Mouse (Mus musculus): ENCODE results near the gene Pxmp4. TPM values are rescaled to one million over a fixed set of nuclear protein-coding genes. Genes with fewer than 3 reads are reported as not detected.

Pxmp4 gene
- polyA plus RNA-seq, 1 experiment from 2014 or later = 25.9 TPM

DNA sequence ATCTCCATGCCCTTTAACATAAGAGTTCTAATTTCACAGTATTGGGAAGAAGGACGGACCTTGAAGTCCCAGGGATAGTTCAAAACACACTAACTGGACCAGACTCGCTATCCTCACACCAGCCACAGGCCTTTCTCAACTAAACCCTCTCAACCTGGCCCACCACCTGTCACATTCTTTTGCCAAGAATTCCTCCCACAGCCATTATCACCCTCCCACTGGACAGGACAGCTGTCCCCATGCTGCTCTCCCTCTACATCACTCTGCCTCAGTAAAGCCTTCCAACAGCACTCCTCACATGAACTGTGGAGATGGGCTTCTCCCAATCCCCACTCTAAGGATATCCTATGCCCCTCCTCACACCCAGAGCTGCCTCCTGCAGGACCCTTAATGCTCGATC lies 37.9 kb downstream of the Pxmp4 start:
- DNase-seq (ENCODE audit: low spot score) = no peak
- 77% methylated on average over 3 of the region's 3 CpGs for WGBS
- no peaks in the 10 kb centered on the region for H3K9me3 ChIP-seq (ENCODE audit: control insufficient read depth, low read length)
- H3K36me3 ChIP-seq (ENCODE audit: control insufficient read depth, insufficient read depth, low read length) = peaks cover 39% of the 10 kb centered on the region
- no peak for ATAC-seq (replicated peaks; ENCODE audit: low FRiP score, low TSS enrichment, low read depth)
- no peaks in the 10 kb centered on the region for H3K27me3 ChIP-seq (replicated peaks; ENCODE audit: control insufficient read depth, insufficient read depth, low read length)
- H3K9ac ChIP-seq (ENCODE audit: low read length) = no peak overlapping the region
- no peak overlapping the region for H3K4me2 ChIP-seq (ENCODE audit: low read length)
- peaks cover 13% of the 10 kb centered on the region for H3K4me1 ChIP-seq (replicated peaks; ENCODE audit: control insufficient read depth, insufficient read depth, low read length)
- no peak overlapping the region for H3K27ac ChIP-seq (ENCODE audit: low read depth)
- H3K4me3 ChIP-seq (ENCODE audit: low read depth, low read length) = no peak overlapping the region

GRCm38 (mm10) chr2:154563612-154564170 lies 39.8 kb downstream of the Pxmp4 start:
- Histone ChIP-seq H3K4me1 (replicated peaks; ENCODE audit: control insufficient read depth, insufficient read depth, low read length) (peaks cover 16% of the 10 kb centered on the region), H3K27me3 (replicated peaks; ENCODE audit: control insufficient read depth, insufficient read depth, low read length) (no peaks in the 10 kb centered on the region), H3K4me3 (ENCODE audit: low read depth, low read length) (no peak overlapping the region), H3K27ac (ENCODE audit: low read depth) (no peak overlapping the region), H3K9ac (ENCODE audit: low read length) (no peak overlapping the region), H3K4me2 (ENCODE audit: low read length) (no peak overlapping the region), H3K36me3 (ENCODE audit: control insufficient read depth, insufficient read depth, low read length) (peaks cover 42% of the 10 kb centered on the region), H3K9me3 (ENCODE audit: control insufficient read depth, low read length) (no peaks in the 10 kb centered on the region)
- DNase-seq (ENCODE audit: low spot score) (no peak), ATAC-seq (replicated peaks; ENCODE audit: low FRiP score, low TSS enrichment, low read depth) (no peak)
- 90% methylated on average over 22 of the region's 22 CpGs for WGBS

DNA sequence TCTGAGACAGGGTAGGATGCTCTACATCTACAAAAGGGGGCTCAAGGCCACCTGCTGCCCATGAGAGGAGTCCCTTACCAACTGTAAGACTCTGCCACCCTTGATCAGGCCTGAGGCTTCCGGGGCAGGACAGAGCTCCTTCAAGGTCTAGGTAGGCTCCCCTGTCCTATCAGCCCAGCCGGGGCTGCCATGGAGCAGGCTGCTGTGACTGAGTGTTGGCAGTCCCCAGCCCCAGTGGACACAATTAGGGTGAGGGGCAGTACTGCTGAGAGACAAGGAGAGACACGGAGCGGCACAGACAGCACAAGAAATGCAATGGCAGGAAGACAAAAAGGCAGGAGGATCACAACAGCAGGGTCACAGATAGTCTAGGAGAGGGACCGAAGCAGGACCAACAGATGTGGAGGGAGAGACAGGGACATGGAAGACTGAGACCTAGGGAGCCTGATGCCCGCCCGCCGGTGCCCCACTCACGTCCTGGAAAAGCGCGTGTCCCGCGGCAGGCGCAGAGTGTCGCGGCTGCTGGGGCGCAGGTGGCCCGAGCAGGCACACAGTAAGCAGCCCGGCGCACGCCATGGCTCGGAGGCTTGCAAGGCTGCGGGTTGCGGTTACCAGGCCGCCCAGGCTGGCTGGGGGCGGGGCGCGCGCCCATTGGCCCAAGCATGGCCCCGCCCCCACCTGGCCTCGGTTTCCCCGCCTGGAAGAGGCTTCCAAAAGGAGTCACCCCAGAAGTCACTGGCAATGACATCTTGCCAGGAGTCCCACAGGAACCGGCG lies 45.1 kb downstream of the Pxmp4 start, which contains the start of gene Necab3:
Gene Necab3 (minus strand): TSS at position 627 of the 776 bp plus-strand sequence.
- Histone ChIP-seq H3K36me3 (ENCODE audit: control insufficient read depth, insufficient read depth, low read length) (peaks cover 29% of the 10 kb centered on the region), H3K9me3 (ENCODE audit: control insufficient read depth, low read length) (no peaks in the 10 kb centered on the region), H3K4me1 (replicated peaks; ENCODE audit: control insufficient read depth, insufficient read depth, low read length) (peaks cover 16% of the 10 kb centered on the region), H3K27ac (ENCODE audit: low read depth) (no peak within 1 kb of the TSS), H3K4me2 (ENCODE audit: low read length) (peak within 1 kb of the TSS; percentile 58), H3K4me3 (ENCODE audit: low read depth, low read length) (peak within 1 kb of the TSS; percentile 10; the same call in 1 of the 2 replicates), H3K27me3 (replicated peaks; ENCODE audit: control insufficient read depth, insufficient read depth, low read length) (no peaks in the 10 kb centered on the region; the same call in 1 of the 2 replicates), H3K9ac (ENCODE audit: low read length) (no peak within 1 kb of the TSS)
- DNase-seq (ENCODE audit: low spot score) (no peak), ATAC-seq (replicated peaks; ENCODE audit: low FRiP score, low TSS enrichment, low read depth) (no peak; the same call in 1 of the 2 replicates)
- 8% methylated on average over 34 of the region's 34 CpGs for WGBS

- H3K27me3 ChIP-seq (replicated peaks; ENCODE audit: control insufficient read depth, insufficient read depth, low read length) = peaks cover 4% of the 10 kb centered on the region
- H3K4me2 ChIP-seq (ENCODE audit: low read length) = no peak overlapping the region
- 43% methylated on average over 5 of the region's 5 CpGs for WGBS
- H3K27ac ChIP-seq (ENCODE audit: low read depth) = no peak overlapping the region
- H3K36me3 ChIP-seq (ENCODE audit: control insufficient read depth, insufficient read depth, low read length) = peaks cover 21% of the 10 kb centered on the region
- no peak for ATAC-seq (replicated peaks; ENCODE audit: low FRiP score, low TSS enrichment, low read depth)
- no peak for DNase-seq (ENCODE audit: low spot score)
- H3K4me3 ChIP-seq (ENCODE audit: low read depth, low read length) = no peak overlapping the region
- peaks cover 17% of the 10 kb centered on the region for H3K4me1 ChIP-seq (replicated peaks; ENCODE audit: control insufficient read depth, insufficient read depth, low read length)
- H3K9ac ChIP-seq (ENCODE audit: low read length) = no peak overlapping the region
- H3K9me3 ChIP-seq (ENCODE audit: control insufficient read depth, low read length) = no peaks in the 10 kb centered on the region
These were observed 46.2 kb downstream of the Pxmp4 start for GRCm38 (mm10) chr2:154557184-154557832.

GRCm38 (mm10) chr2:154555235-154555634 lies 48.3 kb downstream of the Pxmp4 start:
- no peak for ATAC-seq (replicated peaks; ENCODE audit: low FRiP score, low TSS enrichment, low read depth)
- no peak overlapping the region for H3K4me2 ChIP-seq (ENCODE audit: low read length)
- WGBS = 88% methylated on average over 6 of the region's 6 CpGs

GRCm38 (mm10) chr2:154552424-154552907 lies 51.0 kb downstream of the Pxmp4 start:
- Histone ChIP-seq H3K4me3 (ENCODE audit: low read depth, low read length) (no peak overlapping the region), H3K36me3 (ENCODE audit: control insufficient read depth, insufficient read depth, low read length) (no peaks in the 10 kb centered on the region), H3K27me3 (replicated peaks; ENCODE audit: control insufficient read depth, insufficient read depth, low read length) (peaks cover 36% of the 10 kb centered on the region), H3K4me2 (ENCODE audit: low read length) (peak overlapping the region; percentile 32), H3K9ac (ENCODE audit: low read length) (no peak overlapping the region), H3K4me1 (replicated peaks; ENCODE audit: control insufficient read depth, insufficient read depth, low read length) (peaks cover 19% of the 10 kb centered on the region), H3K27ac (ENCODE audit: low read depth) (no peak overlapping the region), H3K9me3 (ENCODE audit: control insufficient read depth, low read length) (no peaks in the 10 kb centered on the region)
- peak; percentile 65 for DNase-seq (ENCODE audit: low spot score)
- WGBS = 27% methylated on average over 27 of the region's 27 CpGs
- ATAC-seq (replicated peaks; ENCODE audit: low FRiP score, low TSS enrichment, low read depth) = no peak; the same call in 1 of the 2 replicates

More at GRCm38 (mm10) chr2:154555235-154555634, 48.3 kb downstream of the Pxmp4 start:
- H3K27ac ChIP-seq (ENCODE audit: low read depth) = no peak overlapping the region
- no peaks in the 10 kb centered on the region for H3K9me3 ChIP-seq (ENCODE audit: control insufficient read depth, low read length)
- no peak overlapping the region for H3K4me3 ChIP-seq (ENCODE audit: low read depth, low read length)
- no peak overlapping the region for H3K9ac ChIP-seq (ENCODE audit: low read length)
- no peak for DNase-seq (ENCODE audit: low spot score)
- H3K27me3 ChIP-seq (replicated peaks; ENCODE audit: control insufficient read depth, insufficient read depth, low read length) = peaks cover 23% of the 10 kb centered on the region
- no peaks in the 10 kb centered on the region for H3K36me3 ChIP-seq (ENCODE audit: control insufficient read depth, insufficient read depth, low read length)
- peaks cover 22% of the 10 kb centered on the region for H3K4me1 ChIP-seq (replicated peaks; ENCODE audit: control insufficient read depth, insufficient read depth, low read length)

GRCm38 (mm10) chr2:154551927-154552326 lies 51.6 kb downstream of the Pxmp4 start:
- DNase-seq (ENCODE audit: low spot score) = no peak
- no peak for ATAC-seq (replicated peaks; ENCODE audit: low FRiP score, low TSS enrichment, low read depth)
- Histone ChIP-seq H3K4me3 (ENCODE audit: low read depth, low read length) (no peak overlapping the region), H3K9ac (ENCODE audit: low read length) (no peak overlapping the region), H3K4me2 (ENCODE audit: low read length) (no peak overlapping the region), H3K27me3 (replicated peaks; ENCODE audit: control insufficient read depth, insufficient read depth, low read length) (peaks cover 36% of the 10 kb centered on the region), H3K4me1 (replicated peaks; ENCODE audit: control insufficient read depth, insufficient read depth, low read length) (peaks cover 14% of the 10 kb centered on the region), H3K36me3 (ENCODE audit: control insufficient read depth, insufficient read depth, low read length) (no peaks in the 10 kb centered on the region), H3K9me3 (ENCODE audit: control insufficient read depth, low read length) (no peaks in the 10 kb centered on the region), H3K27ac (ENCODE audit: low read depth) (no peak overlapping the region)
- WGBS = 25% methylated on average over 21 of the region's 21 CpGs

- no peak within 1 kb of the TSS for H3K9ac ChIP-seq (ENCODE audit: low read length)
- WGBS = 76% methylated on average over 4 of the region's 4 CpGs
- no peaks in the 10 kb centered on the region for H3K9me3 ChIP-seq (ENCODE audit: control insufficient read depth, low read length)
- peaks cover 36% of the 10 kb centered on the region for H3K27me3 ChIP-seq (replicated peaks; ENCODE audit: control insufficient read depth, insufficient read depth, low read length)
- peaks cover 13% of the 10 kb centered on the region for H3K4me1 ChIP-seq (replicated peaks; ENCODE audit: control insufficient read depth, insufficient read depth, low read length)
- H3K36me3 ChIP-seq (ENCODE audit: control insufficient read depth, insufficient read depth, low read length) = no peaks in the 10 kb centered on the region
- H3K4me3 ChIP-seq (ENCODE audit: low read depth, low read length) = no peak within 1 kb of the TSS
- DNase-seq (ENCODE audit: low spot score) (no peak), ATAC-seq (replicated peaks; ENCODE audit: low FRiP score, low TSS enrichment, low read depth) (no peak)
- peak within 1 kb of the TSS; percentile 32 for H3K4me2 ChIP-seq (ENCODE audit: low read length)
- H3K27ac ChIP-seq (ENCODE audit: low read depth) = no peak within 1 kb of the TSS
These were observed 52.0 kb downstream of the Pxmp4 start, which contains the start of gene Actl10 for GRCm38 (mm10) chr2:154551476-154551875. Actl10 (plus strand) TSS chr2:154551776.
